Mouse (Mus musculus) cerebellum, adult 2 months (tissue): ENCODE measurements around the gene Ttc32. TPM values are rescaled to one million over a fixed set of nuclear protein-coding genes. Genes with fewer than 3 reads are reported as not detected.

ENCODE experiments used
- DNase-seq, 2 experiments: peaks; one replicate each; pipeline ENCODE4 v3.0.0; 2021
- H3K27ac ChIP-seq: fragments of 200-500 bp; 2 replicates; pipeline ENCODE4 v1.5.1; 2012; ENCODE audit warnings: low read length, control low read depth, inconsistent platforms; ENCODE audit not compliant: insufficient read depth
- H3K27me3 ChIP-seq: fragments of 200-500 bp; 2 replicates; pipeline ENCODE4 v1.6.1; 2012; ENCODE audit warnings: inconsistent platforms, mild to moderate bottlenecking, low read length, moderate library complexity; ENCODE audit not compliant: control insufficient read depth, insufficient read depth
- H3K4me1 ChIP-seq: fragments of 200-500 bp; 2 replicates; pipeline ENCODE4 v1.6.1; 2011; ENCODE audit warnings: low read length; ENCODE audit not compliant: control insufficient read depth, insufficient read depth
- H3K4me3 ChIP-seq: fragments of 200-500 bp; replicated peaks from 2 replicates; pipeline ENCODE3; 2011; ENCODE audit warnings: mild to moderate bottlenecking, low read depth, low read length, control low read depth; ENCODE audit not compliant: insufficient read depth
- CTCF ChIP-seq: fragments of 200-500 bp; IDR thresholded peaks from 2 replicates; pipeline ENCODE4 v1.5.1; 2011; ENCODE audit warnings: low read depth, mild to moderate bottlenecking, control low read depth, low read length, moderate library complexity, borderline replicate concordance; ENCODE audit not compliant: insufficient read depth
- POLR2A ChIP-seq: fragments of 200-500 bp; IDR thresholded peaks from 2 replicates; pipeline ENCODE4 v1.6.1; 2011; ENCODE audit warnings: low read length, control low read depth, borderline replicate concordance; ENCODE audit not compliant: insufficient read depth
- WGBS: fragments of 180-500 bp; shearing (Covaris S2); methylation state at CpG from one replicate; pipeline ENCODE4 v1.1.7; 2018; 5-methylcytosine and 5-hydroxymethylcytosine counted together
- polyA plus RNA-seq: library from polyadenylated mRNA; depleted of rRNA; stranded (reverse); fragments of >200 nt; gene quantifications from 2 replicates; pipeline ENCODE4 v1.2.3, GENCODE M21; 2012; rRNA removed

Ttc32 gene
- polyA plus RNA-seq, 1 experiment, result 6.5 TPM

DNA sequence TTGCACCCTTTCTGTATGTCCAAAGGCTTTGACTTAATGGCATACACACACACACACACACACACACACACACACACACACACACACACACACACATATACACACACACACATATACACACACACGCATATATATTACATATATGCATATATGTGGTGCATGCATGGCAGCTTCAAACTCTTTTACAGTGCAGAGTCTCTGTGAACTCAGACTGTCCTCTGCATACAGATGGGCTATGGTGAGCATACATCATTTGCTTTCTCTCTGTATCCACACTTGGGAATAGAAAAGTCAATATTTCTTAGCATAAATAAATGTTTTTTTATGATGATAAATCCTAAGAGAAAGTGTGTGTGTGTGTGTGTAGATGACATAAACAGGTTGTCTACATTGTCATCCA lies 41.3 kb downstream of the Ttc32 start:
- Histone ChIP-seq H3K4me3 (no peak overlapping the region), H3K27ac (no peak overlapping the region)

DNA sequence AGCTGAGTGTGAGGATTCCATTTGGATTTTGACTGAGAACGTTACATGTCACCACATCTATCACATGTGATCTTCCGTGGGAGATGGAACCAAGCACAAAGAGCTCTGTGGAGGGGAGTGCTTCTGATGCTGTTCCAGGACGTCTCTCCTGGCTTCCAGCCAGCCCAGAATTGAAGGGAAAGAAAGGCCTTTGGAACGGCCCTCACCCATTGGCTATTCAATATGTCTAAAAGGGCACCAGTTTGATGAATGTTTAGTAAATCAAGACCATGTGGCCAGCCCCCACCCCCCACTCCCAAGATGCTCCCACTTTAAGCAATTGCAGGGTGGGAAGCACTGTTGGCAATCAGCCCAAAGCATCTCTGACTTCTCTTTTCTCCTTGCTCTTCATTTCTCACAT lies 41.7 kb downstream of the Ttc32 start:
- WGBS, result 10% methylated on average over 4 of the region's 4 CpGs

More for the DNA sequence above, 41.3 kb downstream of the Ttc32 start:
- H3K4me1 ChIP-seq, result no peaks in the 10 kb centered on the region
- no peak for DNase-seq
- 94% methylated on average over 1 of the region's 1 CpGs for WGBS
- TF ChIP-seq POLR2A, result no peak
- no peak for TF ChIP-seq CTCF
- H3K27me3 ChIP-seq, result no peaks in the 10 kb centered on the region

DNA sequence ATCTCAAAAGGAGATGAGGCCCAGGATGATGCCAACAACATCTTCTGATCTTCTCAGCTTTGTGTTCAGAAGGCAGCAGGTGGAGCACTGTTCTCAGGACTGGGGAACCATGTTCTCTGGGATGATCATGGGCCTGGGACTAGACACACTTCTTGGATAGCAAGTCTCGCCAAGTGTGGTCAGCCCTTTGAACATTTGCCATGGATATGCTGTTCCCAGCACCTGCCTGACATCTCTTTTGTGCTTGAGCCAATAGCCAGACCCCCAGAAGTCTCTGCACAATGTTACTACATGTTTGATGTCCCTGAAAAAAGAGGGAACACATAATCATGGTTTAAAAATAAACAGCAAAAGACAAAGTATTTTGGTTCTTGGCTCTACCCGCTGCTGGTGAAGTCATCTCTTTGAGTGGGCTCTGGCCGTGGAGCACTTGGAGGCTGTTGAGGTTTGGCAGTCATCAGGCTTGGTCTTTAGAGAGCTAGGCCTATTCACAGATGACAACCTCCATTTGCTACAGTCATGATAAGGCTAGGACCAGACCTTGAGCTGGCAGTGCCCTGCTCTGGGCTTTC lies 47.8 kb downstream of the Ttc32 start:
- TF ChIP-seq POLR2A, result no peak
- no peak for TF ChIP-seq CTCF
- WGBS, result 69% methylated on average over 3 of the region's 3 CpGs
- DNase-seq, result no peak
- no peaks in the 10 kb centered on the region for H3K27me3 ChIP-seq
- no peaks in the 10 kb centered on the region for H3K4me1 ChIP-seq
- H3K27ac ChIP-seq, result no peak overlapping the region
- H3K4me3 ChIP-seq, result no peak overlapping the region

More for the DNA sequence above, 41.7 kb downstream of the Ttc32 start:
- TF ChIP-seq POLR2A, result no peak
- TF ChIP-seq CTCF, result no peak
- Histone ChIP-seq H3K27ac (no peak overlapping the region), H3K4me1 (no peaks in the 10 kb centered on the region), H3K27me3 (no peaks in the 10 kb centered on the region), H3K4me3 (no peak overlapping the region)
- DNase-seq, result no peak

DNA sequence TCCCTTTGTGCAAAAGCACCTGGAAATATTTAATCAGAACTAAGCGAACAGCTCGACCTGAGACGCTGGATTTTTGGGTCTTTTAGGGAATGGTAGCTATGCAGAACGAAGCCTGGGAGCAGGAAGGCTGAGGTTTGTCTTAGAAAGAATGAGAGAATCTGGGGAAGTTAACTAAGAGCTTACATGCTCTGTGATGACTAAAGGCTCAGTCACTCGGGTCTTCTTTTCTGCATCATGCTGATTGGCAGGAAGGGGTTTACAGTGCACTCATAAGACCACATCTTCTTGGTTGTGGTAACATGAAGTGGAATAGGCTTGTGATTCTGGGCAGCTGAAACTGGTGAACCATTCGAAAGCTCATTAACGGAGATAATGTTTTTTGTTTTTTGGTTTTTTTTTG lies 60.4 kb downstream of the Ttc32 start:
- H3K4me3 ChIP-seq, result no peak overlapping the region
- WGBS, result 85% methylated on average over 7 of the region's 7 CpGs
- no peak for TF ChIP-seq POLR2A
- no peak for TF ChIP-seq CTCF

More for the DNA sequence above, 60.4 kb downstream of the Ttc32 start:
- Histone ChIP-seq H3K27me3 (no peaks in the 10 kb centered on the region), H3K4me1 (no peaks in the 10 kb centered on the region), H3K27ac (no peak overlapping the region)
- no peak for DNase-seq

Other genes starting within 250 kb of the Ttc32 start
- gene Laptm4a, start 108.3 kb upstream of the Ttc32 start, polyA plus RNA-seq, result 258 and 268 TPM in 2 replicates
- gene Matn3, start 82.1 kb upstream of the Ttc32 start, polyA plus RNA-seq, result not detected in 2 replicates
- gene Wdr35, start 56.1 kb upstream of the Ttc32 start, polyA plus RNA-seq, result 14.4 and 15.1 TPM in 2 replicates